Mouse (Mus musculus): Measurements from ENCODE around the gene Trio.

The Trio gene

DNA sequence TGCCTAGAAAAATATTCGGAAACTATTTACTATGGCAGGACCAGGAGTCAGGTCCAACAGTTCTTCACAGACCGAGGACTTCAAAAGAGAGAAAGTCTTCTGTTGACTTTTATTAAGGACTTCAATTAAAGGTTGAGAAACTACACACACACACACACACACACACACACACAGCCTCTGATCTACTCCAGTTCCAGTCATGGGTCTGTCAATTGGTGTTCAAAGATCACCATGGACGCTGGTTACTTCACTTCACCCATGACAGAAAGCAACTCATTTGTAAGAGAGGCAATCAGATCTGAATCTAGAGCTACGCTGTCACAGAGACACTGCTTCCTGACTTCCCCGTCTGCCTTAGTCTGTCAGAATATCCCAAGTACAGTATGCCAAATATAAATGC is 33.1 kb downstream of the Trio start:
- DNase-seq (ENCODE audit: low spot score in 2 of 2) = no peak

DNA sequence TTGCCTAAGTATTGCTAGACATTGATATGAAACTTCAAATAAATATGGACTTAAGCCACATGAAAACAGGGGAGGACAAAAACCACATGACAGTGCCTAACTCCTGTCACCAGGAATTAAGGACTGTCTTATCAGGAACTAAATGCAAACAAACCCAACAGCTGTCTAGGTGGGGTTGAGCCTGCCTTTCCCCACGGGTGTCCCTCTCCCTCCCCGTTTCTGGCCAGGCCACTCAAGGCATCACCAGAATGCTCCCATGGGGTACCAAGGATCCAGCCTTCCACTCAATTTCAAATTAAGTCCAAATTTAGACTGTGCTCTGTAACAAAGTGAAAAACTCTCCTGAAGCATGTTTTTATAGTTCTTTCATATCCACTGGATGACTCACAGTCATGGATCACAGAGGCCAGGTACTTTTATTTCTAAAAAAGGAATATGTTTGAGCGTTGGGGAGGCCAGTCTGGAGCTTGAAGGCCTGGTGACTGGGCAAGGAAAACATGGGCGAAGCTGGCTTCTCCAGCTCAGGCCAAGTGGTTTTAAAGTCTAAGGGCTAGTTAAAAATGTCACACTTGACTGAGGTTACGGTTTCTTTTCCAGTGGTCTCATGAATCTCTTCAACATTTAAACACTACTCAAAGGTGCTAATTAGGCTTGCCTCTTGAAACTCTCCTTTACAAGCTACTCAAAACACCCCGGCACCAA is 33.6 kb downstream of the Trio start:
- no peak for DNase-seq (ENCODE audit: low spot score in 2 of 2)

DNA sequence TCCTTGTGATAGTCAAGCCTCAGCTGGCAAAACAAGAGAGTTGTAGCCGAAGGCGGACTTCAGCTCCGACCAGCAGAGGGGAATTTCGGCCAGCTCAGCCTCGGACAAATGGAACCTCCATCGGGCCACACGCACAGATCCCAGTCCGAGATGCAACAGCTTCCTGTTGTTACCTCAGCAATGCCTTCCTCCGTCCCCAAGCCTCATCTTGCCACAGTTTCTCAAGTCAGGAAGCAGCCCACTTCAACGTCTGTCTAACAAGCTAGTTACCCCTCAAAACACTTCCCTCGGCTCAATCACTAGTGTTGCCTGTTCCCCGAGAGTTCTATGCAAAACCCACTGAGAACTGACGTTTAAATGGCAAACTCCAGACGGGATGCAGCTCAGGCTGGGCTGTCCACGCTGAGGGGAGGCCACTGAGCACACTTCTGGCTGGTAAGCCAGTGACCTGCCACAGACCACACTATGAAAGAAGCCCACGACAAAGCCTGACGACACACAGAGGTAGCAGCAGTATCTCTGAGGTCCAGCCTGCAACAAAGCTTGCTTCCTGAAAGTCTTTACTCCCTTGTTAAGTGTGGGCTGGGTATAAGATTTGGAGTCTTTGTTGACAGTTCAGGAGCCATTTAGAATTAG is 34.5 kb downstream of the Trio start:
- no peak for DNase-seq (ENCODE audit: low spot score in 2 of 2)

DNA sequence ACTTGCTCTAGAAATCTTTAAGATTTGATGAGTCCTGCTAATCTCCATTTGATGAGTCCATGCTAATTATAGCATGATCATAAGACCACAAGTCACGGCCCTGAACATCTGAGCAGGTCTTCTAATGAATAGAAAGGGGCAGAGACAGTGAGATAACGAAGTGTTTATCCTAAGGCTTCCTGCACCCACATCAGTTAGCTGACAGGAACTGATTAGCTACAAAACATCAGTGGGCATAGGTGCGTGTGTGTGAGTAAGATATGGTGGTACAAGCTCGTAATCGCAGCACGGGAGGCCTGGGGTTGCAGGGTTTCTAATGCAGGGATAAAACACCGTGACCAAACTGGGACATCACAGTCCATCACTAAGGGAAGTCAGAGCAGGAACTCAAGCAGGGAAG is 37.7 kb downstream of the Trio start:
- no peak for DNase-seq (ENCODE audit: low spot score in 2 of 2)

DNA sequence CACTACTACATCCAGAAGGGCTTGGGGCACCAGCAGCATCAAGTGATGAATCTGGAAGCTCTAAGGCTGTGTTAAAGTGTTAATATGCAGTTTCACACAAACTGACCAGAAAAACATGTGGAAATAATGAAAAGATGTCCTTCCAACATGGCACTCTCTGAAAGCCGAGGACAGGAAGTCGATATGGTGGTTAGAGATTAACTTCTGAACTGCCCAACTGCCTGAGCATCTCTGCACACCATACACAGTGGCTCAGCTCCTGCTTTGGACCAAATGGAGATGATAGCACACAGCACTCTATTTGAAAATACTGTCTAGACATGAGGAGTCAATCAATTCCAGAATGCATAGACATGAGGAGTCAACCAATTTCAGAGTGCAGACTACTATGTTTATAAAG is 40.8 kb downstream of the Trio start:
- DNase-seq (ENCODE audit: low spot score in 2 of 2) = no peak

DNA sequence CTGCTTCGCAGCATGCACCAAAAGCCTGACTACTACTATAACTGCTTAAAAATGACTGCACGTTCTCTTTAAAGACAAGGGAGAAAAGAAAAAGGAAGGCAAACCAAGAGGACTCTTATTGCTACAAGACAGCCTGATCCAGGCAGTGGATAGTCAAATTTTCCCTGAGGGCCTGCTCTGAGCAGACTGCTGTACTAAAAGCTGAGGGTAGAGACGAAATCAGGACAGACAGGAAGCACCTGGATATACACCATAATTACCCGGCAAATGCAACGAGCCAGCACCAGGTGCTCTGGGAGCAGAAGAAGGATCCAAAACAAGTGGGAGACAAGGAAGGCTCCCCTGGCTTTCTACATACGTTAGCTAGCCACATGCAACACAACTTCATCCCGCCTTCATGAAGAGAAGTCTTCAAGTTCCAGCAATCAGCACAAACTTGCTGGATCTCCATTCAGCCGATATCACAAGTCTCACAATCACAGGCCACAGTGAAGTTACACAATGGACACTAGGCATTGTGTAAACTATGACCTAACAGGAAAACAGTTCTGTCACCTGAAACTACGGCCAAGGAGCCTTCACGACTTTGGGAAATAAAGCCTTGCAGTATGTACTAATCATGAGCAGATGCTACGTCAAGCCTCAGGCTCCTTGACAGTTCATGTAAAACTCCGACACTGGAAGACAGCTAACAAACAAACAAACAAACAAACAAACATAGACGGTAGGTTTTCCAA is 43.7 kb downstream of the Trio start:
- DNase-seq (ENCODE audit: low spot score in 2 of 2) = no peak

DNA sequence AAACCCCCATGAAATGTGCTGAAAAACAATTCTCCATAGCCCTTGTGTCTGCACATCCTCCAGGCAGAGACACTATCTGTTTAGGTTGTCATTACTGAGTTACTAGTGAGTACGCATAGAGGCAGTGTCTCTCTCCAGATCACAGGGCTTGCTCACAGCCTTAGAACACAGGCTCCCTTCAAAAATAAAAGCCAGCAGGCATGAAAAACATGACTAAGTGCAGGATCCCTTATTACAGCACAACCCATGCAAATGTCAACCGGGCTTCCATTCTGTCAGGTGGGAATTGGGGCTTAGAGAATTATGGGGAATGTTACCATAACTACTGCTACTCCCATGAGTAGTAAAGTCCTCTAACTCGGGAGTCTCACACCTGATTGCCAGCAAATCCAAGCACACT is 44.4 kb downstream of the Trio start:
- no peak for DNase-seq (ENCODE audit: low spot score in 2 of 2)

DNA sequence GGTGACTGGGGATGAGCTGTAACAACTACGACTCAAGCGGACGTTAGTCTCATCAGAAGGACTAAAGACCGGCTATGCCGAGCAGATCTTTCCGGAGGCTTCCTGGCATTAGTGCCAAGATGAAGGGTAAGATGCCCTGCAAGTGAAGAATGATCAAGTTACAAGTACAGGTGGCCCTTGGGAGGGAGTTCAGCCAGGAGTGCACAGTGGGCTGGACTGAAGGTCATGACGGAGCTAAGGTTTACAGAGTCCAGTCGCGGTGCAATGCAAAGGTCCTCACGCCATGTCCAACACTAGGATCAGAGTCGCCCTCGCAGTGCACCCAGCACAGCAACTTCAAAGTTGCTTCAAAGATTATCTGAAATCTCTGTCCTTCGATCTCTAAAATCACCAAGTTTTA is 45.2 kb downstream of the Trio start:
- DNase-seq (ENCODE audit: low spot score in 2 of 2) = no peak

DNA sequence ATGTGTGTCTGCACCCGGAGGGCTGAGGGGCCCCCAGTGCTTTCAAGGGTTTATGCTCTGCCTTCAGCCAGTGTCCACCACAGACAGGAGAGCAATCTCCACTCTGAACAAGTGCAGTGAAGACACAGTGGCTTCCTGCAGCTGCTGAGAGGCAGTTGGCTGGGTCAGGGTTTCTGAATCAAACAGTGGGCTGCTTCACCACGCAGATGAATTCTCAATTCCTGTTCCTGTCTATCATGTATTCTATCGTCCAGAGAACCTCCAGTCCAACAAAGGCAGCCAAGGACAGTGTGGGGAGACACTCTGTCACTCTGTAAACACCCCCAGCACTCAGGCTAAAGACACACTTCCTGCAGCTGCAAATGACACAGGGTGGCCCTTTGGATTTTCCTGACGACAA is 48.7 kb downstream of the Trio start:
- DNase-seq (ENCODE audit: low spot score in 2 of 2) = no peak

DNA sequence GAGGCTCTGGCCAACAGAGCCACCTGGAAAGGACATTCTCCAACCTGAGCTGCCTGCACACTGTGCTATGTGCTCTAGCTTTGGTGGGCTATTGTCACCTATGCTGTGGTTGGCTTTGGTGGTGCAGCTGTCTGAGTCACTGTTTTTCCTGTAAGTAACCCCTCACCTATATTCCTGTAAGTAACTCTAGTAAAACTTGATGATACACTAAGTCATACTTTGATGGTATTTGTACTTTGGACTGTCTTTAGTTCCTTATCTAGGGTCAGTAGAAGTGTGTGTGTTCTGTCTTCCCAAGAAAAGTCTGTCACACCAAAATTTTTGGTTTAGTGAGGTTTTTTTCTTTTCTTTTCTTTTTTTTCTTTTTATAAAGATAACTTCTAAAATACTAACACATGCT is 49.3 kb downstream of the Trio start:
- no peak for DNase-seq (ENCODE audit: low spot score in 2 of 2)

DNA sequence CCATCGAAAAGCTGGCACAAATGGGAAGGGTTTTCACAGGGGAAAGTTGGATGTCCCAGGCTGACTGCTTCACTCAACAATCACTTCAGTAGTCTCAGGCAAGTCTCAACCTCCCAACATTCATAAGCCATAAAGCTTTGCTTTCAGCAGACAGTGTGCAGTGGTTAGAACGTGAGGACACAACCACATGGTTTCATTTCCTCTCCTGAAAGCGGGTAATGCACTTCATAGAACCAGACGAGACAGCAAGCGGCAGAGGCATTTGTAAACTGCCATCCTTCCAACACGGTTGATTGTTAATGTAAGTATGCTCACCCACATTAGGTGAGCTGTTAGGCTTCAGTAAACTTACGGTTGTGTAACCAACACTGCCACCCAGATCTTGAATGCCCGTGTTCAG is 51.0 kb downstream of the Trio start:
- DNase-seq (ENCODE audit: low spot score in 2 of 2) = no peak

DNA sequence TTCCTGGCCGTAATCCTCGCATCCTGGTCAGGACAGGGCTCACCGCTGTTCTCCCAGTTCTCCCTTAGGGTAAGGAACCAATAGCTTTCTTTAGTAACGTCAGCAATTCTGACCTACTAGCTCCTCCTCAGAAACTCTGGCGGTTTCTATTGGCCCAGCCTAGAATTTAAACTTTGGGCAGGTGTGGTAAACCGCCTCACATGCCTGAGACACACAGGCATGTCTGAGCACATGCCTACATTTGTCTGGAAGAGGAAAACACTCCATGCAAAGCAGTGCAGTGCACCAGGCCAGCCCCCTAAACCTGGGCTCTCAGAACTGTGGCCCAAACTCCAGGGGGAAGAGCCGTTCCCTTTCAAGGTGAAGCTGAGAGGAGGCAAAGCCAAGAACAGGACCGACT is 57.5 kb downstream of the Trio start:
- no peak for DNase-seq (ENCODE audit: low spot score in 2 of 2)

DNA sequence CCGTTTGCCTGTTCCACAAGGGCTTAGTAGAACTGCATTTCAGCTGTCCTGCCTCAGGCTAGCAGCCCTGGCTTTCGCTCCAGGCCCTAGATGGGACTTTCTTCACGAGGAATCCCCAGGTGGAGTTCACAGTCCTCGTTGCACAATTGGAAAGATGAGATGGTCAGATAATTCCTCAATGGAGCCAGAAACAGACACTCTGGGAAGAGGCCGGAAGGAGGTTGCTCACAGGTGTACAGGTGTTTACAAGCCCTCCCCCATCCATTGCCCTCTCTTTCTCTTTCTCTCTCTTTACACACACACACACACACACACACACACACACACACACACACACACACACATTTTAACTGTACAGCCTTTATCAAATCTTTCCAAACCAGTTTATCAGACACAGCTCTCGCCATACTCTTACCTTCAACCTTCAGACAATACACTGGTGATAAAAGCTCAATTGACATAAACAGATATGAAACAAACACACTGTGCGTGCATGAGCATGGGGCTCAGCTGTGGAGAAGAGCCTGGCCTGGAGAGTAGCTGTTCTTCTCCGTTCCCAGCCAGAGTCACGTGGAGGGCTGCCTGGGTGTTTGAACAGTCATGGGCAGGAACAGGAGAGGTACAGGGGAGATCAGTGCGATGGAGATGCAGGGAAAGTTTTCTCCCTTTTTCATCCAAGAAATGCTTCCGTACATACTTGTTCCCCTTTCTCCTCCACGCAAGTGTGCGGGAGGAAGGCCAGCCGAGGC is 58.3 kb downstream of the Trio start:
- no peak for DNase-seq (ENCODE audit: low spot score in 2 of 2)

DNA sequence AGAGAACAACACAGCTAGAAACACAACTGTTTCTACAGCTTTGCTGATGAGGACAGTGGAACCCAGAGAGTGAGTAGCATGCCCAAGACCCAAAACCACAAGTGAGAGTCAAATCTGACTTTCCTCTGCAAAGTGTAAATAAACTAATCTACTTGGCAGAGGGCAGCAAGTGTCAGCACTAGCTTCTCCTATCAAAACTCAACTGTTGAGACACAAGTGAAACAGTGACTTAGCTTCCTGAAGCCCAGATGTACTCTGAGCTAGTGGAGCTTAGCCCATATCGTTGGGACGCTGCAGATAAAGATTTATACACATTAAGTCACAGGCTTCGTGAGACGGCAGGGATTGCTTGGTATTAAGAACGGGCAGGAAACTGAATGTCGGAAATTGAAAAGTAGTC is 60.8 kb downstream of the Trio start:
- no peak for DNase-seq (ENCODE audit: low spot score in 2 of 2)

DNA sequence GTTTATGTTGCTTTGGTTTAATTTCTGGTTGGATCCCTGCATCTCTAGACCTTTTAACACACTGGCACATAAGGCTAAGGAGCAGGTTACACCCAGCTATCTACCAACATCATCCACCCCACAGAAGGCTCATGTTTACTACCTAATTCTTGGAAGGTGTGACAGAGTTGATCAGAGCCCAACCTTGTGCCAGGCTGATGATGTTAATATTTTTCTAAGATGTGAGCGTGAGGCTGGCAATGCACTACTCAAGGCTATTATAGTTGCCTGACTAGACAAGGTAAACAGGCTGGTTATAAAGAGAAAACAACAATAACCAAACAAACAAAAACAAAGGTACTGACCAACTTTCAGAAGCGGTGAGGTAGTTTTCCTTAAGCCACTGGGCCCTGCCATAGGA is 62.1 kb downstream of the Trio start:
- DNase-seq (ENCODE audit: low spot score in 2 of 2) = no peak

DNA sequence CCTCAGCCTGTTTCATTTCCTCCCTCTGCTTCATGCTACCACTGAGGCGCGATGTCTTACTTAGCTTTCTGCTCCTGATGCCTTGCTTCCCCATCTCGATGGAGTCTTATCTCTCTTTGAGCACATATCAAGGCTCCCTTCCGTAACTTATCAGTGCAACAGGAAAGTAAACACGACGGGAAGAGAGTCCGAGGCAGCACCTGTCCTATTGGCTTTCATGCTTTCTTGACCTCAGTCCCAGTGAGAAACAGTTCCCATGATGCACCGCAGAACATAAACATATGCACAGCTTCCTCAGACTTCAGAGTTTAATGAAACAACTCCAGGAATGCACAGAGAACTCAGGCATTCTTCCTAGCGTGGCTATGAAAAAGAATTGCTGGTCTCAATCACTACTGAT is 65.0 kb downstream of the Trio start:
- no peak for DNase-seq (ENCODE audit: low spot score in 2 of 2)

DNA sequence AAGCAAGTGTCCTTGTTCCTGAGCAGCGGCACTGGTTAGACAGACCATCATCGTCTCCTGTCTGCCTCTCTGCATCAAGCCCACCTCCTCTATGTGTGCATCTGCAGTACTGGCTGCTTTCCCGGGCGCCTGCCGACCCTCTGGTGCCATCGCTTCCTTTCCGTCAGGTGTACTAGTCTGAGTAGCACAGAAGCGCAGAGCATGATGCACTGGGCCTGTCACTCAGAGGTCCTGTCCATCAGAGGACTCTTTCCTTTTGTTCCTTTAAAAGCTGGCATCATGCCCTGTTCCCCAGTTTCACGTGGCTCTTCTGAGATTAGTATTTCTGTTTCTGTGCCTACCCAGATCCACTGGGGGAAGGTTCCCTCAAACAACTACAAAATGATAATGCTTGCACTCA is 67.8 kb downstream of the Trio start:
- DNase-seq (ENCODE audit: low spot score in 2 of 2) = no peak

DNA sequence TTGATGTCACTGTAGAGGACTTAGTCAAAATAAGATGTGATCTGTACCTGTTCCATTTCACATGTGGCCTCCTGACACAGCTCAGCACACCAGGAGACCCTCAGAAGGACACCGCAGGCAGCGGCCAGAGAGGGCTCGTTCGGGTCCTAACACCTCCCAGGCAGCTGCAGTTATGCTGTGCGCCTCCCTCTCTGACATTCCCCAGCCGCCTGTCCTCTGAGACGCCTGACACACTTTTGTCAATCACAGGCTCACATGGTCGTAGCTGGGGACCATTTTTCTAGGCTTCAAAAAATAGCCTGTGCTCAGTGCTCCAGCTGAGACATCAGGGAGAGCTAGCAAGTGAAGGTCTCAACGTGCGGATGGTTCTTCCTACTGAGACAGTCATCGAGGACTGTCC is 70.0 kb downstream of the Trio start:
- no peak for DNase-seq (ENCODE audit: low spot score in 2 of 2)

DNA sequence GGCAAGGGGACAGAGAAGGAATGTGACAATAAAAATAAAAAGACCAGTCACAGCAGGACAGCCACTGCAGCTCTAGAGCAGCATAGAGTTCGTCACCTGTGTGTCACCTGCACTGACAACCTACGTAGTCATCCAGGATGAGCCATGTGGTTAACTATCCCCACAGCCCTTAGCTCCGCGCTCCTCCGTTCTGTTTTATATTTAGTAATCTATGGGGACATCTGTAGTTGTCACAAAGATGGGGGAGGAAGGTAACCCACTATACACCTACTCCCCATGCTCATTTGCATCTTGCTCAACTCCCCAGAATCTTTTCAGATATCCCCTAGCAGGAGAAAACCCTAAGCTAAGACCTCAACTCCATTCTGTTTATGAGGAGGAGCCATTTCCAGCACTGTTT is 71.3 kb downstream of the Trio start:
- DNase-seq (ENCODE audit: low spot score in 2 of 2) = no peak

DNA sequence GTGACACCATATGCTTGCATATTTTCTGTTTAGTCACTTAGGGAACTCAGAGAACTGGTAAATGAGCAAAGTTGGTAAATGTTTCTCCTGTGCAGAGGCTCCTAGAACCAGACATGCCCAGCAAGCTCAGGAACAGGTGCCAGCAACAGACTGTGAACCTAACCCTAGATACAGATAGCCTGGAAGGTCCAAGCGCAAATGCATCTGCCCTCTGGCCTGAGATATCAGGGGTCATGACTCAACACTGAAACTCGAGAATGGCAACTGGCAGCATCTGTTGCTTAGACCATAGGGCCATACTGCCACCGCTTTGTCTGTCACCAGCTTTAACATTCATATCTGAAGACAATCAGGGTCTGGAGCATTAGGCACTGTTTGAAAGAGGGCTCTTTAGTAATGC is 72.1 kb downstream of the Trio start:
- no peak for DNase-seq (ENCODE audit: low spot score in 2 of 2)

DNA sequence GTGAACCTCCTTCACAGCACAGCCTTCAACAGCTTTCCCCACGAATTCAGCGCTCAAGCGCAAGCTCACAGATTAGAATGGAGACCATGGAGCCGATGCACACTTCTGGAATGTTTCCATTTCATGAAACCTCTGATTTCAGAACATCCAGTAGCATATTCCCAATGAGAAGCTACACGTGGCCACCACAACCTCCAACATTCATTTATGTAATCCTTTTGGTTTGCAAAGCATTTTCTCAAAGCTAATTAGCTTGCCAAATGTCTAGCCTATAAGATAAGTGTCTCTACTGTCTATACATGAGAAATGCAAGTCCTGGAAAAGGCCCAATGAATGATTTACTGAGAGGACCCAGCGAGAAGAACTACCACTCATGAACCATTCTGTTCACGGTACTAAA is 74.5 kb downstream of the Trio start:
- DNase-seq (ENCODE audit: low spot score in 2 of 2) = no peak

DNA sequence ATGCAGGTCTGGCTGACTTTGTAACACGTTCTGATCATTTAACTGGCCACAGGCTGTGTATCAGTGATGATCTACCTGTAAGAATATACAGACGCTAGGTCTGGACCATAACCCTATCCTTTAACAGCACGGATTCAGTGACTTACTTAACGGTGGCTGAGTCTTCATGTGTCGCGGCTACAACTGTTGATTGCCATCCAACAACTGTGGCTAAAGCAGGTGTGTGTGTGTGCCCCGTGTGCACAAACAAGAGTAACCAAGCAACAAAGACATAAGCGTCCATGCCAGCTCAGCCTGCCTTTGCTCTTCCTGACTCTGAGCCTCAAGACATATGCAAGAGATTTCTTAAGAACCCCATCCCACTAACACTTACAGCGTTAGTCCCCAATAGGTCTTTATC is 76.5 kb downstream of the Trio start:
- no peak for DNase-seq (ENCODE audit: low spot score in 2 of 2)

DNA sequence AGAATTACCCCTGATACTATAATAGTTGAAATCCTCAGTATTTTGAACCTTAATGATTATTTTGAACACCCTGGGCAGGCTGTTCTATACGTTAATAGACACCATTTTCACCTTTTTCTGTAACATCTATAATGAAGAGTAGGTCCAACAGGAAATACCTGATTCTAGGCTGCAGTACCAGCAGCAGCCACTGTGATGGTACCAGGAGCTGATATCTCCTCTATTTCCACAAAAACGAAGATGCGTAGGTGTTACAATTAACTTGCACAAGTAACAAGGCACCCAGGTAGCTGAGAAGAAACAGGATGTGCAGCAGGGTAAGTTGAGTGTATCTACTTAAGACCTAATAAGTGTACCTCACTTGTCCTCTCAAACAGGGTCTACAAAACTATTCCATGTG is 77.8 kb downstream of the Trio start:
- no peak for DNase-seq (ENCODE audit: low spot score in 2 of 2)
